ENCODE assay signal across 9 mouse cellular contexts in genomic region chr6:113623386-113623785, GRCm38 (mm10). TPM values are rescaled to one million over a fixed set of nuclear protein-coding genes. Genes with fewer than 3 reads are reported as not detected.
A peak's percentile ranks its signal among the peaks of the same experiment; 100 is the strongest.
DNase-seq lines count a peak whose midpoint lies in the region; ATAC-seq and TF ChIP-seq lines count a peak whose summit lies in the region.
"Had no signal": no experiment of that assay in that cellular context is flagged by ENCODE, and none has a peak within 500 bp of the region (broad histone marks: within the 10 kb centered on the region; RNA-seq: fewer than 3 reads in every experiment).

No protein-coding gene starts in this region.

- H3K4me3 ChIP-seq in lung, embryonic 15.5 days = peak overlapping the region; percentile 56
- peak overlapping the region; percentile 32 for H3K4me3 ChIP-seq in embryonic fibroblast, embryonic 13.5 days (ENCODE audit: insufficient read depth, low read length)
- peak overlapping the region; percentile 64 for H3K4me3 ChIP-seq in limb, embryonic 11.5 days (ENCODE audit: low read depth, low read length)
- peak overlapping the region; percentile 43; the same call in 1 of the 2 replicates for H3K4me3 ChIP-seq in small intestine, adult 2 months (ENCODE audit: low read depth, low read length)

- ATAC-seq in lung, embryonic 15.5 days (ENCODE audit: borderline replicate concordance, extremely low read depth, low FRiP score, low TSS enrichment) = no peak
- peak; percentile 7; the same call in 1 of the 2 replicates for ATAC-seq in limb, embryonic 11.5 days (ENCODE audit: insufficient number of reproducible peaks, low FRiP score, low TSS enrichment, low read depth)

- peaks cover 16% of the 10 kb centered on the region for H3K4me1 ChIP-seq in lung, embryonic 15.5 days
- 0 out of 2 replicates have a peak, but pooled peaks cover 4% of the 10 kb centered on the region for H3K4me1 ChIP-seq in embryonic fibroblast, embryonic 13.5 days (ENCODE audit: control insufficient read depth, insufficient read depth, low read length)
- peaks cover 7% of the 10 kb centered on the region; the same call in 1 of the 2 replicates for H3K4me1 ChIP-seq in limb, embryonic 11.5 days (ENCODE audit: control insufficient read depth, insufficient read depth, low read length)
- peaks cover 8% of the 10 kb centered on the region; the same call in 1 of the 2 replicates for H3K4me1 ChIP-seq in small intestine, adult 2 months (ENCODE audit: control insufficient read depth, insufficient read depth, insufficient read length, low read length)

- peak overlapping the region; percentile 43; the same call in 1 of the 2 replicates for H3K27ac ChIP-seq in lung, embryonic 15.5 days
- H3K27ac ChIP-seq in embryonic fibroblast, embryonic 13.5 days (ENCODE audit: insufficient read depth, low read length) = peak overlapping the region; percentile 41
- peak overlapping the region; percentile 72; the same call in 1 of the 2 replicates for H3K27ac ChIP-seq in limb, embryonic 11.5 days (replicated peaks; ENCODE audit: low read depth, low read length)
- peak overlapping the region; percentile 24; the same call in 1 of the 2 replicates for H3K27ac ChIP-seq in small intestine, adult 2 months (ENCODE audit: insufficient read depth, low read depth, low read length)

- no peak overlapping the region for H3K9ac ChIP-seq in lung, embryonic 15.5 days
- H3K9ac ChIP-seq in limb, embryonic 11.5 days (ENCODE audit: low read length) = no peak overlapping the region

- H3K4me2 ChIP-seq in lung, embryonic 15.5 days = peak overlapping the region; percentile 68
- peak overlapping the region; percentile 76; the same call in 1 of the 2 replicates for H3K4me2 ChIP-seq in limb, embryonic 11.5 days (ENCODE audit: low read depth, severe bottlenecking)

- TF ChIP-seq CTCF in embryonic fibroblast, embryonic 13.5 days (IDR thresholded peaks at IDR 0.05; ENCODE audit: borderline replicate concordance, insufficient read depth, low read length) = no peak
- TF ChIP-seq CTCF in small intestine, adult 2 months (IDR thresholded peaks at IDR 0.05; ENCODE audit: extremely low read depth, insufficient read length, insufficient replicate concordance, low read depth, low read length) = no peak

- no peaks in the 10 kb centered on the region for H3K9me3 ChIP-seq in lung, embryonic 15.5 days
- H3K9me3 ChIP-seq in limb, embryonic 11.5 days (ENCODE audit: control insufficient read depth, low read length) = no peaks in the 10 kb centered on the region

- peaks cover 13% of the 10 kb centered on the region for H3K36me3 ChIP-seq in lung, embryonic 15.5 days
- peaks cover 4% of the 10 kb centered on the region for H3K36me3 ChIP-seq in limb, embryonic 11.5 days (ENCODE audit: control insufficient read depth, insufficient read depth, low read length)
- H3K36me3 ChIP-seq in small intestine, adult 2 months (ENCODE audit: control insufficient read depth, insufficient read depth, low read length) = peaks cover 6% of the 10 kb centered on the region

- WGBS in lung, embryonic 15.5 days = 67% methylated on average over 5 of the region's 5 CpGs
- 77% methylated on average over 5 of the region's 5 CpGs for WGBS in limb, embryonic 11.5 days
- 39% methylated on average over 5 of the region's 5 CpGs for WGBS in small intestine, adult 2 months

- DNase-seq in lung, postnatal 4 days = no peak
- DNase-seq in limb, embryonic 11.5 days (ENCODE audit: low spot score) = no peak
- DNase-seq in layer of hippocampus, postnatal 36 days = no peak
- DNase-seq in embryo, embryonic 10 days (ENCODE audit: low spot score) = no peak
- DNase-seq in frontal cortex, adult 2 months (ENCODE audit: extremely low spot score in 1 of 2, low spot score in 1 of 2) = no peak

- TF ChIP-seq POLR2A in embryonic fibroblast, embryonic 13.5 days (IDR thresholded peaks at IDR 0.05; ENCODE audit: low read depth, low read length) = no peak
- TF ChIP-seq POLR2A in small intestine, adult 2 months (IDR thresholded peaks at IDR 0.05; ENCODE audit: low read depth, low read length) = no peak

- H3K27me3 ChIP-seq in lung, embryonic 15.5 days = no peaks in the 10 kb centered on the region
- H3K27me3 ChIP-seq in limb, embryonic 11.5 days (ENCODE audit: control insufficient read depth, insufficient read depth, low read length) = no peaks in the 10 kb centered on the region
- no peaks in the 10 kb centered on the region for H3K27me3 ChIP-seq in small intestine, adult 2 months (ENCODE audit: control insufficient read depth, insufficient read depth, low read length)

RNA-seq across cellular contexts. Expression of gene Vhl, which starts 0.4 kb away (rescaled TPM):
- polyA plus RNA-seq in lung, embryonic 15.5 days (2015; fragmentation: Nextera tagmentation; extraction: Ambion mirVana) = 41.0 and 45.8 TPM in 2 replicates
- polyA plus RNA-seq in embryonic fibroblast, embryonic 13.5 days (2011; ENCODE audit: insufficient read length, low read depth, missing spikeins) = 23.5 and 38.7 TPM in 2 replicates
- 60.3 and 60.5 TPM in 2 replicates for polyA plus RNA-seq in limb, embryonic 11.5 days (2014; fragmentation: Nextera tagmentation; extraction: Ambion mirVana)
- polyA plus RNA-seq in small intestine, adult 2 months (2012; rRNA removed) = 6.0 and 7.8 TPM in 2 replicates
- 10 to 100 TPM; 50.8 to 50.9 TPM for total RNA-seq in layer of hippocampus, postnatal 36 days (2021)
- polyA plus RNA-seq in frontal cortex, adult 2 months (2012; rRNA removed) = 49.0 and 51.4 TPM in 2 replicates

RNA-seq across cellular contexts. Expression of gene Irak2, which starts 14.9 kb away (rescaled TPM):
- polyA plus RNA-seq in lung, embryonic 15.5 days (2015; fragmentation: Nextera tagmentation; extraction: Ambion mirVana) = 5.2 and 6.4 TPM in 2 replicates
- 21.3 and 28.4 TPM in 2 replicates for polyA plus RNA-seq in embryonic fibroblast, embryonic 13.5 days (2011; ENCODE audit: insufficient read length, low read depth, missing spikeins)
- 2.9 and 3.9 TPM in 2 replicates for polyA plus RNA-seq in limb, embryonic 11.5 days (2014; fragmentation: Nextera tagmentation; extraction: Ambion mirVana)
- polyA plus RNA-seq in small intestine, adult 2 months (2012; rRNA removed) = 35.4 and 97.6 TPM in 2 replicates
- total RNA-seq in layer of hippocampus, postnatal 36 days (2021) = 10 to 100 TPM; 15.3 to 24.8 TPM
- polyA plus RNA-seq in frontal cortex, adult 2 months (2012; rRNA removed) = 31.3 and 34.9 TPM in 2 replicates

RNA-seq across cellular contexts. Expression of gene Brk1, which starts 18.8 kb away (rescaled TPM):
- polyA plus RNA-seq in lung, embryonic 15.5 days (2015; fragmentation: Nextera tagmentation; extraction: Ambion mirVana) = 223 and 224 TPM in 2 replicates
- polyA plus RNA-seq in embryonic fibroblast, embryonic 13.5 days (2011; ENCODE audit: insufficient read length, low read depth, missing spikeins) = 162 and 173 TPM in 2 replicates
- 220 and 221 TPM in 2 replicates for polyA plus RNA-seq in limb, embryonic 11.5 days (2014; fragmentation: Nextera tagmentation; extraction: Ambion mirVana)
- polyA plus RNA-seq in small intestine, adult 2 months (2012; rRNA removed) = 36.4 and 71.2 TPM in 2 replicates
- 100 to 1,000 TPM; 224 to 232 TPM for total RNA-seq in layer of hippocampus, postnatal 36 days (2021)
- 371 and 428 TPM in 2 replicates for polyA plus RNA-seq in frontal cortex, adult 2 months (2012; rRNA removed)

RNA-seq across cellular contexts. Expression of gene Fancd2os, which starts 22.9 kb away (rescaled TPM):
- not detected in 2 replicates for polyA plus RNA-seq in lung, embryonic 15.5 days (2015; fragmentation: Nextera tagmentation; extraction: Ambion mirVana)
- polyA plus RNA-seq in embryonic fibroblast, embryonic 13.5 days (2011; ENCODE audit: insufficient read length, low read depth, missing spikeins) = not detected in 2 replicates
- polyA plus RNA-seq in limb, embryonic 11.5 days (2014; fragmentation: Nextera tagmentation; extraction: Ambion mirVana) = 0.19 and 0.40 TPM in 2 replicates
- not detected in 2 replicates for polyA plus RNA-seq in small intestine, adult 2 months (2012; rRNA removed)
- under 1 TPM; 0.28 to 0.50 TPM for total RNA-seq in layer of hippocampus, postnatal 36 days (2021)
- polyA plus RNA-seq in frontal cortex, adult 2 months (2012; rRNA removed) = 0.18 TPM in 1 of 2 replicates, not detected in the other
- total RNA-seq: common myeloid progenitor, adult 5-6 weeks had no signal
